Mouse (Mus musculus) ES-CJ7 (cell line): ENCODE results near the gene Prss45.
A peak's percentile ranks its signal among the peaks of the same experiment; 100 is the strongest.

Experiments
- DNase-seq: peaks from one replicate; pipeline ENCODE4 v3.0.0; 2011; ENCODE audit warnings: low read depth, low spot score

The Prss45 gene

DNA sequence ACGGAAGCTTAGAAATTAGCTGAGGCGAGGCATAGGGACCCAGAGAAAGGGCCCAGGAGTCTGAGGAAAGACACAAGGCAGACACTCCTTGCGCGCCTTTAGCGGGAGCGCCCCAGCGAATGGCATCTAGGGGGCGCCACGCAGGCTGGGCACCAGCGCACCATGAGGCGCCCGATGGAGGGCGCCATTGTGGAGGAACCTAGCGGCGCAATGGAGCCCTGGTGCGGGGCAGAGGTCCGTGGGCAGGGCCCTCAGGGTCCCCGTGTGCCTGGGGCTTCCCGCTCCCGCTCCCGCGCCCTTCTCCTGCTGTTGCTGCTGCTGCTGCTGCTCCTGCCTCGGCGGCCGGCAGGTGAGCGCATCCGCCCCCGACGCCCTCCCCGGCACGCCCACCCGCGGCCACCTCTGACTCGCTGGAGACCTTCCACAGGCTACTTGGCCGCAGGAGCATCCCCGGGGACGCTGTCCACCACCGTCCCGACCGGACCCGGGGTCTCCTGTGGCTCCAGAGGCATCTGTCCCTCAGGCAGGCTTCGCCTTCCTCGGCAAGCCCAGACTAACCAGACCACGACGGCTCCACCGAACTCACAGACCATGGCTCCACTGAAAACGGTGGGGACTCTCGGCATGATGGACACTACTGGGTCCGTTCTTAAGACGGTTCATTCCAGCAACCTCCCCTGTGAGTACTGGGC, 23.5 kb downstream of the Prss45 start, which contains the start of gene Prss50:
TSS of gene Prss50 (plus strand) at position 187 of the 692 bp plus-strand sequence.
- DNase-seq, result peak; percentile 73

DNA sequence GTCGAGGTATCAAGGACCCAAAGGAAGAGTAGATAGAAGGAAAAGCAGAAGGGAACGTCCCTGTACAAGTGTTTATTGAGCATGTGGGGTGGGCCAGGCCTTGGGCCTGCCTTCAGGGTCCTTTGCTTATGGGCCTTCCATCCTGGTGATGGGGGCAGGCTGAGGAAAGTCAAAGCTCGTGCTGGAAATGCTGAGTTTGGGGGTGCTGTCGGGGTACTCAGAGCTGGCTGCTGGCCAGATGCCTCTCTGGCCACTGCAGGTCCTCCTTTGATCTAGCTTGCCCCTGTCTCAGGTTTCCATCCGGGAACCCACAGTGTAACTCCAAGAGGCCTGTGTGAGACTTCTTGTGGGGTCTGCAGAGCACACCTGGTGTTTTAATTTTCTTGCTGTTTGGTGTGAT, 24.1 kb downstream of the Prss45 start:
- DNase-seq, result no peak

DNA sequence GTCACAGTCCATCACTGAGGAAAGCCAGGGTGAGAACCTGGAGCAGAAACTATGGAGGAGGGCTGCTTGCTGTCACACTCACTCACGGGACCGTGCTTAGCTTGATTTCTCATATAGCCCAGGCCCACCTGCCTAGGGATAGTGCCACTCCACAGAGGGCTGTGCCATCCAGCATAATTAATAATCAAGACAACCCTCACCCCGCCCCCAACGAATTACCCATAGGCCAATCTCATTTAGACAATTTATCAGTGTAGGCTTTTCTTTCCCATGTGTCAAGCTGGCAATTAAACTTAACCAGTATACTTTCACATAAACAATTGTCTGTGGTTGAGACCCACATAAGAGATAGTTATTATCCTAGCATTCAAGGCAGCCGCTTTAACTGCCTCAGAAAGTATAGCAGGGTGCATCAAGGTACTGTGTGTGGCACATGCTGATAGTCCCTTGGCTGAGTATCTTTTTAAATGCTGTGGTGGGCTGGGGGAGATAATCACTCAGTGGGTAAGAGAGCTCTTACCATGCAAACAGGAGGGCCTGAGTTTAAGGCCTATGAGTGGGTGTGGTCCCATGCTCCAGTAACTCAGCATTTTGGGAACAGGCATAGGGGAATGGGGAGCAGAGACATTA, 24.7 kb downstream of the Prss45 start:
- DNase-seq, result no peak

DNA sequence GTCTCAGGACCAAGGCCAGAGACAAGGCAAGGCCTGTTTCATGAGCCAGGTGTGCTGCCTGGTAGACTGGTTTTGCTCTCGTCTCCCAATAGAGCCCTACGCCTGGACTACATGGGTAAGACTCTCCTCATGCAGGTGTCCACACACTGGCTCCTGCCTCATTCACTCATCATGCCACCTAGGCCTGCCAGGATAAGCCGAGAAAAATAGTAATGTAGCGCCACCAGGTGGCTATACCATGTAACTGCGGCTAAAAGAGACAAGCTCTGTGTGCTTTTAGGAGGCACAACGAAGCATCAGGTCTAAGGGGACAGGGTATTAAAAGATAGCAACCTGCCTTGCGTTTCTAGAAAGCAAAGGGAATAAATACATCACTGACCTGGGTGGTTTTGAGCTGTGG, 36.6 kb downstream of the Prss45 start:
- peak; percentile 71 for DNase-seq

GRCm38 (mm10) chr9:110873681-110874659, 39.6 kb downstream of the Prss45 start:
- DNase-seq, result no peak

GRCm38 (mm10) chr9:110874660-110875191, 40.3 kb downstream of the Prss45 start:
- DNase-seq, result no peak

- DNase-seq, result no peak
Measured at GRCm38 (mm10) chr9:110875288-110875695, 40.9 kb downstream of the Prss45 start.

GRCm38 (mm10) chr9:110877353-110877752, 43.0 kb downstream of the Prss45 start:
- no peak for DNase-seq

DNA sequence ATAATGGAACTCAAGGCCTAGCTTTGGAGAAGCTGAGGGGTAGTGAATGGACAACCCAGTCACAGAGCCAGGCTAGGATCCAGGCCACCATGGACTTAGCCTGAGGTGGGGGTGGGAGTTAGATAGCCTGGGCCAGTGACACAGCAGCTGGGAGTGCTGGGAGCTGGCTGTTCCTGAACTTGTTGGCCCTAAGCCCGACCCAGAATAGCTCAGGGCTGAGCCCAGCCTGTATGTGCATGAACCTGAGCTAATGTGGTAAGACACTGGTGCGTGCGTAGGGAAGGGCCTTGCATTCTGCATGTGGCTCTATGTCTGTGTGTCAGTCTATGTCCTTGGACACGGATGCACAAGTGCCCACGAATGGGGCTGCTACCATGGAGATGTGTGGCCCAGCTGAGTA, 43.5 kb downstream of the Prss45 start:
- DNase-seq, result no peak

- DNase-seq, result no peak
Measured at GRCm38 (mm10) chr9:110879191-110879920, 45.0 kb downstream of the Prss45 start, which contains the start of gene Als2cl. TSS of gene Als2cl (plus strand) at chr9:110879870.

- peak; percentile 64 for DNase-seq
Measured at GRCm38 (mm10) chr9:110879998-110880561, 45.7 kb downstream of the Prss45 start, which contains the start of gene Tmie. TSS of gene Tmie (minus strand) at chr9:110880113.

DNA sequence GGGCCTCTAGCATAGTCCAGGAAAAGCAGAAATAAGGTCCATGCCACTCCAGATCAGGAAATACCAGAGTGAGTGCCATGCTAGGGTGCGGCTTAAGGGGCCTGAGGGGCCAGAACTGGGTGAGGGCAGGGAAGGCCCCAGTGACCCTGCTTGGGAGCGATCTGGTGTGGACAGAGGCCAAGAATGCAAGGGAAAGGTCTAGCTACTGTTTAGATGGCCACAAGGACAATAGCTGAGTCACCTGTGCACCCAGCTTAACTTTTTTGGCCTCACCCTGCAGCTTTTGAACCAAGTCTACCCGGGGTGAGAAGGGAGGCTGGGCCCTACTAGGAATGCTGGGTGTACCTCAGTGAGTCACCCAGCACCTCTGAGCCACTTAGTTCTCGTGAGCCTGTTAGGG, 46.4 kb downstream of the Prss45 start:
- DNase-seq, result no peak

DNA sequence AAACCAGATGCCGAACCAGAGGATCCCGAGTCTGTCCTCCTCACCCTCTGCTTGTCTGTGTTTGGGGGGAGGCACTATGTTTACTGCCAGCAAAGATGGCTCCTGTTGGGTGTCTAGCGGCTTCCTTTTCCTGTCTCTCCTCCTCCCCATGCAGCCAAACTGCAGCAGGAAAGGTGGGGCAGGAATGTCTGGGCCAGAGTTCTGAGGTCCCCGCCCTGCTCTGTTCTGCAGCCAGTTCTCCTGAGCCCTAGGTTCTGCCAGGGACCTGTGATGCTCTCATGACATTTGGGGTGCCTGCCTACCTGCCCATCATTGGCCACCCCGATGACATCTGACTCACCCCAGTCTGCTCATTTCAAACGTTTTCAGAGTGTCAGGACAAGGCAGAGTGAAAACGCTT, 47.6 kb downstream of the Prss45 start:
- DNase-seq, result no peak

DNA sequence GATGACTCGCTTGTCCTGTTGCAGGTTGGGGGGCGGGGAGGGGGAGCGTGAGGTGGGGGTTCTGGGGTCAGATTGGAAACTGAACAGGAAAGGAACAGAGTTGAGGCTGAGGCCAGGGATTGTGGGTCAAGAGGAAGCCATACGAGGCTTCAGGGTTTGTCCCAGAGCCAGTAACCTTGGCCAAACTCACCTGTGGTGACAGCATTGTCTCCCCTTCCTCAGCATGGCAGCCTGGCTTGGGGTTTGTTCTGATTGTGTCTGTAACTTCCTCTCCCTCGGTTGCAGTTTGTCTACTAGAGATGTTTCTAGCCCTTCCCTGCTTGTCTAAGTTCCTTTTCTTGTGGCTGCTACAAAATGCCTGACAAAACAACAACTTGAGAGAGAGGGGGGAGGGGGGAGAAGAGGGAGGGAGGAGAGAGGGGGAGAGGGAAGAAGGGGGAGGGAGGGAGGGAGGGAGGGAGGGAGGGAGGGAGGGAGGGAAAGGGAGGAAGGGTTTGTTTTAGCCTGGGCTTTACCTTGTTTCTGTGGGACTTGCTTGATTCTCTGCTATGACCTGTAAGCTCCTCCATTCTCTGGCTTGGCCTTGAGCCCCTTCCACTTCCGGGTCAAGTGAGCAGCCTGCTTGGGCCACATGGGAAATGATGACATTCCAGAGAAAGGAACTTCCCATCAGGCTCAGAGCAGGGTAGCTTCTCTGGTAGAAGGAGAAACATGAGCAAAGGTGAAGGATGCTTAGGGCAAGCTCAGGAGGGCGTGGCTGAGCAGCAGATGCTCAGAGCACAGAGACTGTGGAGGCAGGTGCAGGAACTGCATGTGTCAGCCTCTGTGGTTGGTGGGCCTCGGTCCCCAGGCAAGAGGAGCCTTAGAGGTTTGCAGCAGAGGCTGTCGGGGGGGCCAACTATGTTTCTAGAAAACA, 53.3 kb downstream of the Prss45 start:
- DNase-seq, result peak; percentile 75

DNA sequence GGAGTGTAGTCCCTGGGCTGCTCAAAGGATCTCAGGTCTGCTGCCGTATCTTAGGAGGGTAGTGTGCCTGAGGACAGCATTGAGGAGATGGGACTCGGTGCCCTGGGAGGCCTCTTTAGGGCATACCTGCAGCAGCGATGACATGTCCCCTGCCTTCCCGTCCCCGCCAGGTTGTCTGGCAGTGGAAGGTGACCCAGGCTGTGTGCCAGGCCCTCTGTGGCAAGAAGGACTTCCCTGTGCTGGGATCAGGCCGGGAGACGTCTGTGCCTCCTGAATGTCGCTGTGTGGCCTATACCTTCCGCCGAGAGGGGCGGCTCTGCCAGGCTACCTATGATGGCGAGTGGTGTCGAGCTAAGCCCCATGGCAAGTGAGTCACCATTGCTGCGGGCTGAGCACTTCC, 54.5 kb downstream of the Prss45 start:
- no peak for DNase-seq

GRCm38 (mm10) chr9:110890026-110890783, 55.8 kb downstream of the Prss45 start:
- peak; percentile 46 for DNase-seq
